Mouse (Mus musculus): ENCODE measurements around the gene Limd2. TPM values are rescaled to one million over a fixed set of nuclear protein-coding genes. Genes with fewer than 3 reads are reported as not detected.

Gene Limd2
- total and polyA plus RNA-seq, 3 experiments, result 275 to 563 (median 367) TPM

GRCm38 (mm10) chr11:106163546-106163945 lies 2.9 kb upstream of the Limd2 start:
- Histone ChIP-seq H3K79me2 (replicated peaks; ENCODE audit: control insufficient read depth, extremely low read depth, insufficient read depth, poor library complexity, severe bottlenecking) (peaks cover 8% of the 10 kb centered on the region; the same call in 1 of the 2 replicates), H3K27me3 (replicated peaks) (no peaks in the 10 kb centered on the region), H3K9ac (ENCODE audit: insufficient read depth, low read depth) (no peak overlapping the region), H3K9me3 (replicated peaks; ENCODE audit: low read length) (no peaks in the 10 kb centered on the region), H3K4me1 (ENCODE audit: control insufficient read depth in 1 of 2, insufficient read depth in 2 of 2) (peaks cover 8 to 38% of the 10 kb centered on the region in 2 experiments), H3K36me3 (replicated peaks in 1 of 2; ENCODE audit: control insufficient read depth in 1 of 2, insufficient read depth in 1 of 2, low read length in 1 of 2) (peaks cover 49 to 61% of the 10 kb centered on the region in 2 experiments), H3K4me3 (replicated peaks in 1 of 3; ENCODE audit: low read depth in 2 of 3, low read length in 2 of 3, poor library complexity in 1 of 3) (no peak overlapping the region), H3K27ac (ENCODE audit: insufficient read depth, low read depth) (no peak overlapping the region), H3K4me2 (ENCODE audit: insufficient read depth, low read depth, poor library complexity, severe bottlenecking) (no peak overlapping the region)
- TF ChIP-seq BHLHE40 (IDR thresholded peaks at IDR 0.05; ENCODE audit: low read depth, low read length), result no peak
- TF ChIP-seq CHD1 (IDR thresholded peaks at IDR 0.05; ENCODE audit: low read depth, low read length), result no peak
- TF ChIP-seq UBTF (IDR thresholded peaks at IDR 0.05; ENCODE audit: low read depth, low read length), result no peak
- no peak for TF ChIP-seq RAD21 (IDR thresholded peaks at IDR 0.05; ENCODE audit: low read depth, low read length)
- in situ Hi-C loops (cut with MboI; ENCODE audit: low pct_ligation_motif_present, low pct_unique_long_range_greater_than_20kb, low sequenced_read_pairs), result no loop called here
- DNase-seq (ENCODE audit: extremely low read depth), result no peak
- dilution Hi-C loops (cut with MboI; ENCODE audit: extremely low pct_ligation_motif_present, extremely low pct_unique_long_range_greater_than_20kb, low sequenced_read_pairs), result no loop called here

- peaks cover 51 to 63% of the 10 kb centered on the region in 2 experiments for H3K36me3 ChIP-seq (replicated peaks in 1 of 2; ENCODE audit: control insufficient read depth in 1 of 2, insufficient read depth in 1 of 2, low read length in 1 of 2)
- H3K4me1 ChIP-seq (ENCODE audit: control insufficient read depth in 1 of 2, insufficient read depth in 2 of 2), result peaks cover 14 to 40% of the 10 kb centered on the region in 2 experiments
- dilution Hi-C loops (cut with MboI; ENCODE audit: extremely low pct_ligation_motif_present, extremely low pct_unique_long_range_greater_than_20kb, low sequenced_read_pairs) (no loop called here), in situ Hi-C loops (cut with MboI; ENCODE audit: low pct_ligation_motif_present, low pct_unique_long_range_greater_than_20kb, low sequenced_read_pairs) (no loop called here)
- no peak overlapping the region for H3K4me3 ChIP-seq (replicated peaks in 1 of 3; ENCODE audit: low read depth in 2 of 3, low read length in 2 of 3, poor library complexity in 1 of 3)
- H3K27me3 ChIP-seq (replicated peaks), result no peaks in the 10 kb centered on the region
- DNase-seq (ENCODE audit: extremely low read depth), result no peak
- no peak overlapping the region for H3K9ac ChIP-seq (ENCODE audit: insufficient read depth, low read depth)
- H3K9me3 ChIP-seq (replicated peaks; ENCODE audit: low read length), result no peaks in the 10 kb centered on the region
- H3K79me2 ChIP-seq (replicated peaks; ENCODE audit: control insufficient read depth, extremely low read depth, insufficient read depth, poor library complexity, severe bottlenecking), result peaks cover 21% of the 10 kb centered on the region
- TF ChIP-seq JUND (conservative IDR thresholded peaks at IDR 0.05; ENCODE audit: low read depth, low read length) (no peak), CTCF (conservative IDR thresholded peaks at IDR 0.05 in 1 of 2, IDR thresholded peaks at IDR 0.05 in 1 of 2; ENCODE audit: low read depth in 2 of 2, low read length in 2 of 2) (no peak), KAT2A (IDR thresholded peaks at IDR 0.05; ENCODE audit: insufficient replicate concordance, low read length) (no peak), HCFC1 (IDR thresholded peaks at IDR 0.05; ENCODE audit: low read depth, low read length) (no peak), CHD2 (IDR thresholded peaks at IDR 0.05; ENCODE audit: low read length) (no peak), MXI1 (IDR thresholded peaks at IDR 0.05; ENCODE audit: low read depth, low read length) (no peak), USF2 (conservative IDR thresholded peaks at IDR 0.05; ENCODE audit: low read depth, low read length) (no peak)
- no peak overlapping the region for H3K27ac ChIP-seq (ENCODE audit: insufficient read depth, low read depth)
- H3K4me2 ChIP-seq (ENCODE audit: insufficient read depth, low read depth, poor library complexity, severe bottlenecking), result no peak overlapping the region
Observed at GRCm38 (mm10) chr11:106162237-106162636, 1.6 kb upstream of the Limd2 start.

- Histone ChIP-seq H3K36me3 (replicated peaks in 1 of 2; ENCODE audit: control insufficient read depth in 1 of 2, insufficient read depth in 1 of 2, low read length in 1 of 2) (peaks cover 51 to 62% of the 10 kb centered on the region in 2 experiments), H3K4me2 (ENCODE audit: insufficient read depth, low read depth, poor library complexity, severe bottlenecking) (peak overlapping the region; percentile 52), H3K4me1 (ENCODE audit: control insufficient read depth in 1 of 2, insufficient read depth in 2 of 2) (peaks cover 27 to 51% of the 10 kb centered on the region in 2 experiments), H3K9me3 (replicated peaks; ENCODE audit: low read length) (no peaks in the 10 kb centered on the region), H3K79me2 (replicated peaks; ENCODE audit: control insufficient read depth, extremely low read depth, insufficient read depth, poor library complexity, severe bottlenecking) (peaks cover 29% of the 10 kb centered on the region), H3K9ac (ENCODE audit: insufficient read depth, low read depth) (peak overlapping the region; percentile 96), H3K27me3 (replicated peaks) (no peaks in the 10 kb centered on the region), H3K4me3 (replicated peaks in 1 of 3; ENCODE audit: low read depth in 2 of 3, low read length in 2 of 3, poor library complexity in 1 of 3) (peak overlapping the region; percentile 79 to 90 (median 85)), H3K27ac (ENCODE audit: insufficient read depth, low read depth) (peak overlapping the region; percentile 89)
- in situ Hi-C loops (cut with MboI; ENCODE audit: low pct_ligation_motif_present, low pct_unique_long_range_greater_than_20kb, low sequenced_read_pairs), result no loop called here
- dilution Hi-C loops (cut with MboI; ENCODE audit: extremely low pct_ligation_motif_present, extremely low pct_unique_long_range_greater_than_20kb, low sequenced_read_pairs), result no loop called here
- DNase-seq (ENCODE audit: extremely low read depth), result peak; percentile 79
- TF ChIP-seq ETS1 (conservative IDR thresholded peaks at IDR 0.05; ENCODE audit: low read depth, low read length) (no peak), MAX (IDR thresholded peaks at IDR 0.05; ENCODE audit: low read length) (no peak), RCOR1 (conservative IDR thresholded peaks at IDR 0.05; ENCODE audit: low read depth, low read length) (no peak), JUND (conservative IDR thresholded peaks at IDR 0.05; ENCODE audit: low read depth, low read length) (no peak), SIN3A (IDR thresholded peaks at IDR 0.05; ENCODE audit: low read length) (peak; percentile 79), MXI1 (IDR thresholded peaks at IDR 0.05; ENCODE audit: low read depth, low read length) (0 out of 2 replicates have a peak, but pooled peaks have one; percentile 22), ELF1 (IDR thresholded peaks at IDR 0.05; ENCODE audit: low read depth, low read length) (no peak), EP300 (IDR thresholded peaks at IDR 0.05; ENCODE audit: low read length) (no peak), USF1 (IDR thresholded peaks at IDR 0.05; ENCODE audit: low read depth, low read length) (no peak), MAZ (IDR thresholded peaks at IDR 0.05; ENCODE audit: low read depth, low read length) (peak; percentile 84; the same call in 1 of the 2 replicates), NRF1 (IDR thresholded peaks at IDR 0.05; ENCODE audit: low read depth, low read length) (0 out of 2 replicates have a peak, but pooled peaks have one; percentile 30), HCFC1 (IDR thresholded peaks at IDR 0.05; ENCODE audit: low read depth, low read length) (no peak), ZMIZ1 (IDR thresholded peaks at IDR 0.05; ENCODE audit: low read depth, low read length) (no peak; the same call in 1 of the 2 replicates), MYC (IDR thresholded peaks at IDR 0.05; ENCODE audit: low read depth, low read length) (no peak), TBP (conservative IDR thresholded peaks at IDR 0.05; ENCODE audit: low read depth, low read length) (no peak), KAT2A (IDR thresholded peaks at IDR 0.05; ENCODE audit: insufficient replicate concordance, low read length) (no peak), CHD1 (IDR thresholded peaks at IDR 0.05; ENCODE audit: low read depth, low read length) (no peak)
Observed at GRCm38 (mm10) chr11:106159921-106160840, 479 bp downstream of the Limd2 start.
